Mouse (Mus musculus) kidney, postnatal 0 days (tissue): ENCODE measurements at regions not wholly inside any gene's neighbourhood (a gene's known extent, or its start where the extent isn't known, plus 50 kb on each side); places are given as distances from the start of the nearest gene placed in this dataset.
A peak's percentile ranks its signal among the peaks of the same experiment; 100 is the strongest.

Experiments
- ATAC-seq: fragments of 200-750 bp; cut with Nextera tagmentation; replicated peaks from 2 replicates; pipeline ENCODE4 v1.8.0; 2017; ENCODE audit warnings: low read depth, moderate number of reproducible peaks, moderate TSS enrichment, moderate library complexity; ENCODE audit not compliant: low FRiP score
- DNase-seq: peaks from one replicate; pipeline ENCODE4 v3.0.0-alpha.2; 2016; ENCODE audit warnings: low spot score
- H3K27ac ChIP-seq: fragments of 300-500 bp; sonication (generic); 2 replicates; pipeline ENCODE4 v1.5.1; 2014; ENCODE audit warnings: mild to moderate bottlenecking
- H3K27me3 ChIP-seq: fragments of 300-500 bp; sonication (generic); 2 replicates; pipeline ENCODE4 v1.6.1; 2014; ENCODE audit warnings: low read length, mixed read lengths; ENCODE audit not compliant: insufficient read depth
- H3K36me3 ChIP-seq: fragments of 300-500 bp; sonication (generic); 2 replicates; pipeline ENCODE4 v1.6.1; 2014; ENCODE audit warnings: low read length, mixed read lengths; ENCODE audit not compliant: insufficient read depth
- H3K4me1 ChIP-seq: fragments of 300-500 bp; sonication (generic); replicated peaks from 2 replicates; pipeline ENCODE4 v1.6.1; 2014; ENCODE audit warnings: antibody characterized with exemption, low read length, mixed read lengths; ENCODE audit not compliant: insufficient read depth
- H3K4me2 ChIP-seq: fragments of 300-500 bp; sonication (generic); 2 replicates; pipeline ENCODE4 v1.6.1; 2014; ENCODE audit warnings: mild to moderate bottlenecking, low read length, moderate library complexity, mixed read lengths
- H3K4me3 ChIP-seq: fragments of 300-500 bp; sonication (generic); replicated peaks from 2 replicates; pipeline ENCODE4 v1.5.1; 2014; ENCODE audit warnings: low read depth, low read length
- H3K9ac ChIP-seq: fragments of 300-500 bp; sonication (generic); 2 replicates; pipeline ENCODE4 v1.6.1; 2014; ENCODE audit warnings: low read depth, low read length
- H3K9me3 ChIP-seq: fragments of 300-500 bp; sonication (generic); replicated peaks from 2 replicates; pipeline ENCODE4 v1.6.1; 2016; ENCODE audit warnings: low read length, inconsistent platforms, mixed read lengths
- CTCF ChIP-seq: IDR thresholded peaks from 2 replicates; pipeline ENCODE4 v1.5.1; 2016; ENCODE audit warnings: antibody characterized with exemption, low read depth, mild to moderate bottlenecking, moderate library complexity
- WGBS: fragments of 180-500 bp; shearing (Covaris S2); extraction: QIAGEN DNeasy Blood & Tissue Kit; methylation state at CpG from one replicate; pipeline ENCODE4 v1.1.7; 2014; 5-methylcytosine and 5-hydroxymethylcytosine counted together

DNA sequence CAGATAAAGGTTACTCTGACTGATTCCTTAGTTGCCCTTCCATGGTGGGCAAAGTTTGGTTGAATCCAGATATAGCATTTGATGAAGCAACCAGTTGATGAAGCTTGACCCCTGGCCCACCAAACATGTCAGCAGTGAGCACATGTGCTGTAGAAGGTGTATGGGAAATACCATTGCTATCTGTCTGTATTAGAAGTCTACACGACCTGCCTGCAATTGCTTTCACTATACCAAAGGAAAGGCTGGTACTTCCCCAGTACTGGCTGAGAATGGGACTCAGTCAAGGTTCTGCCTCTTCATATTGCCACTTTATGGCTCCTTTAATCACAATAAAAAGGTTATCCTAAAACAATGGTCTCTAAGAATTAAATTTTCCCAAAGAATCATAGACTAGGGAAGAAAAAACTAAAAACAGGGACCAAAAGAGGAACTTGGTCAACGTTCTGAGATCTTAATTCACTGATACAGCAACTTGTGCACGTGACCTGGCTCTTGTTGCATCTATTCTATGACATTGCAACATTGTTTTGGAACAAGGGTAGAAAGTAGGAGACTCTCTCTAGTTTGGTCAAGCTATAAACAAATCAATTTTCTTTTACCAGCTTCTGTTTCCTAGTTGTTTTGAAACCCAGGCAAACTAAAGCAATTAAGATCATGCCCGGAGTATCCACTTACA, 284.0 kb downstream of the Rapgef2 start:
- no peaks in the 10 kb centered on the region for H3K36me3 ChIP-seq
- DNase-seq: no peak
- H3K27me3 ChIP-seq: no peaks in the 10 kb centered on the region
- H3K27ac ChIP-seq: no peak overlapping the region
- no peak overlapping the region for H3K4me2 ChIP-seq
- WGBS: 75% methylated on average over 4 of the region's 4 CpGs
- H3K9me3 ChIP-seq: no peaks in the 10 kb centered on the region
- no peak for ATAC-seq
- no peak overlapping the region for H3K9ac ChIP-seq
- no peak for TF ChIP-seq CTCF
- no peaks in the 10 kb centered on the region for H3K4me1 ChIP-seq
- no peak overlapping the region for H3K4me3 ChIP-seq

DNA sequence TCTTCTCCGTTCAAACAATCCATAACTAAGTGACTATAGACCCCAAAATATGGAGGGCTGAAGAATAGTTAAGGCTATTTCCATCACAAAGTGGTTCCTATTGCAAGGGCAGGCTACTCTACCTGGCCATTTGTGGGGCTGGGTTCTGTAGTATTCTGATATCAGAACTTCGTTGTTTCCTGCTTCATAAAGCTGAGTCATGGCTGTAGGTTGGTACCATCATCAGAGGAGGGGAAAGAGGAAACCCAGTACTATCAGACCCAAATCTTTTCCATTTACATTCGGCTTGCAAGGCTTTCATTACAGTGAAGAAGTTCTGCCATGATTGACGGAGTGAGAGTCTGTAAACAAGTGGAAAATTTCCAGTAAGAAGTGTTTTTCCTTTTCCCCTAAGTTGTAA, 284.6 kb downstream of the Rapgef2 start:
- no peak for DNase-seq
- H3K9ac ChIP-seq: no peak overlapping the region

DNA sequence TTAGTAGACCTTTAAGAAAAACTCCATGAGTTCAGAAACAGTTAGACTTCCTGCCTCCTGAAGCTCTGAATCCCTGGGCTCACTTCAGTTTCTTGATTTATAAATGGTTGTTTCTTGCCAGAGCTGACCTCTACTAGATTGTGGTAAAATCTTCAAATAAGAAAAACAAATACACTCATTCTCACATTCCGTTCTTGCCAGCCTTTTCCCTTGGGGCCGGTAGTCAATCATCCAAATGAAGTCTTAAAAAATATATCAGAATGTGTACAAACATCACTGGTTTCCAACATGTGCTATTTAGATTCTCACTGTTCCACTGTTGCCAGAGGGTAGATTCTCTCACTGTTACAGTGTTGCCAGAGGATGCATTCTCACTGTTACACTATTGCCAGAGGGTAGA, 286.0 kb downstream of the Rapgef2 start:
- ATAC-seq (no peak), DNase-seq (peak; percentile 8)
- H3K9me3 ChIP-seq: no peaks in the 10 kb centered on the region
- no peaks in the 10 kb centered on the region for H3K36me3 ChIP-seq
- H3K4me1 ChIP-seq: no peaks in the 10 kb centered on the region
- no peaks in the 10 kb centered on the region for H3K27me3 ChIP-seq
- H3K4me2 ChIP-seq: no peak overlapping the region
- WGBS: 54% methylated on average over 2 of the region's 2 CpGs
- H3K27ac ChIP-seq: no peak overlapping the region
- no peak for TF ChIP-seq CTCF
- no peak overlapping the region for H3K9ac ChIP-seq
- no peak overlapping the region for H3K4me3 ChIP-seq

More for the DNA sequence above, 284.6 kb downstream of the Rapgef2 start:
- TF ChIP-seq CTCF: no peak
- WGBS: 88% methylated on average over 4 of the region's 4 CpGs
- Histone ChIP-seq H3K4me1 (no peaks in the 10 kb centered on the region), H3K27ac (no peak overlapping the region), H3K4me3 (no peak overlapping the region), H3K36me3 (no peaks in the 10 kb centered on the region), H3K9me3 (no peaks in the 10 kb centered on the region), H3K27me3 (no peaks in the 10 kb centered on the region), H3K4me2 (no peak overlapping the region)
- no peak for ATAC-seq

DNA sequence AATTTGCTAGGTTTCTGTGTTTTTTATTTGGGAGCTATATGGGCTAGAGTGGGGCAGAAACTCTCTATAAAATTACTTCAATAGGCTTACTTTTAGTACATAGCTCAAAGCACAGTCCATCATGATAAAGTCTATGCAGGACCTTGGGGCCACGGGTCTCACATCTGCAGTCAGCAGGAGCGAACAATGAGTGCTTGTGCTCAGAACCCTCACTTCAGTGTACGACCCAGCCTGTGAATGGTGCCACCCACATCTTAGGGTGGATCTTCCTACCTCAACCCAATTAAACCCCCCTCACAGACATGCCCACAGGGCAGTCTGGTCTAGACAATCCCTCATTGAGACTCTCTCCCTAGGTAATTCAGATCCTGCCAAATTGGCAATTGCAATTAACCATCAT, 286.5 kb downstream of the Rapgef2 start:
- Histone ChIP-seq H3K27ac (no peak overlapping the region), H3K4me3 (no peak overlapping the region), H3K4me2 (no peak overlapping the region), H3K27me3 (no peaks in the 10 kb centered on the region), H3K4me1 (no peaks in the 10 kb centered on the region), H3K36me3 (no peaks in the 10 kb centered on the region), H3K9me3 (no peaks in the 10 kb centered on the region), H3K9ac (no peak overlapping the region)
- TF ChIP-seq CTCF: no peak
- WGBS: 78% methylated on average over 3 of the region's 3 CpGs
- DNase-seq (no peak), ATAC-seq (no peak)

DNA sequence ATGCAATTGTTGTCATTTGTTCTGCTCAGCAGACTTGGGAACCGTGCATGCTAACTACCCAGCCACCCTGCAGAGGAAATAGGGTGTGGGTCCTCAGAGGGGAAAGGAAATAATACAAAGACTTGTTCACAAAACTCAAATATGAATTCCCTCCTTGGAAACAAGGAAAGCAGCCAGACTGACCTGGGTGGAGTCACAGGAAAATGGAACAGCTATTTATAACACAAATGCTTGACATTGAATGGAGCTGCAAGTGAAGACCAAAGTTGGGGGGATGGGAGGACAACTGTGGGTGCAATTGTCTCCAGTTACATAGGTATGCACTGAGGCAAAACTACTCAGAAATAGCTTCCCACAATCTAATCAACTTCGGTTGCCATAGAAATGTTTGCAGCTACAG, 298.2 kb downstream of the Rapgef2 start:
- no peak overlapping the region for H3K4me3 ChIP-seq
- TF ChIP-seq CTCF: no peak
- no peaks in the 10 kb centered on the region for H3K27me3 ChIP-seq
- no peak overlapping the region for H3K4me2 ChIP-seq
- H3K9ac ChIP-seq: no peak overlapping the region
- DNase-seq (peak; percentile 33), ATAC-seq (no peak)
- no peaks in the 10 kb centered on the region for H3K9me3 ChIP-seq
- no peaks in the 10 kb centered on the region for H3K36me3 ChIP-seq
- no peak overlapping the region for H3K27ac ChIP-seq
- 62% methylated on average over 2 of the region's 2 CpGs for WGBS
- H3K4me1 ChIP-seq: no peaks in the 10 kb centered on the region

DNA sequence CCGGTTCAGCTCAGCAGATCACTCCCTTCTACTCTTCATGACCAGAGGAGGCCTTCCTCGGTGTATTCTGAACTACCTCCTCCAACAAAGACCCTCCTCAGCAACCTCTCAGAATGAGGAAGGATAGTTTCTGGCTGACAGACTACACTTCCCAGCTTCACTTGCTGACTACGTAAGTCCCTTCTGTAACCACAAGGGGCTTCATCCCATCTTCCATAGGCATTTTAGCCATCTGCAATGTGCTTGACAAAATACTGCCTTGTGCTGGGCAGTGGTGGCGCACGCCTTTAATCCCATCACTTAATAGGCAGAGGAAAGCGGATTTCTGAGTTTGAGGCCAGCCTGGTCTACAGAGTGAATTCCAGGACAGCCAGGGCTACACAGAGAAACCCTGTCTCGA, 299.6 kb downstream of the Rapgef2 start:
- DNase-seq: peak; percentile 6
- 70% methylated on average over 6 of the region's 7 CpGs for WGBS
- no peak for ATAC-seq
- H3K4me3 ChIP-seq: no peak overlapping the region
- H3K4me2 ChIP-seq: no peak overlapping the region
- H3K4me1 ChIP-seq: no peaks in the 10 kb centered on the region
- no peaks in the 10 kb centered on the region for H3K27me3 ChIP-seq
- H3K9me3 ChIP-seq: no peaks in the 10 kb centered on the region
- H3K36me3 ChIP-seq: no peaks in the 10 kb centered on the region
- no peak overlapping the region for H3K27ac ChIP-seq
- H3K9ac ChIP-seq: no peak overlapping the region
- TF ChIP-seq CTCF: peak; percentile 29; the same call in 1 of the 2 replicates

DNA sequence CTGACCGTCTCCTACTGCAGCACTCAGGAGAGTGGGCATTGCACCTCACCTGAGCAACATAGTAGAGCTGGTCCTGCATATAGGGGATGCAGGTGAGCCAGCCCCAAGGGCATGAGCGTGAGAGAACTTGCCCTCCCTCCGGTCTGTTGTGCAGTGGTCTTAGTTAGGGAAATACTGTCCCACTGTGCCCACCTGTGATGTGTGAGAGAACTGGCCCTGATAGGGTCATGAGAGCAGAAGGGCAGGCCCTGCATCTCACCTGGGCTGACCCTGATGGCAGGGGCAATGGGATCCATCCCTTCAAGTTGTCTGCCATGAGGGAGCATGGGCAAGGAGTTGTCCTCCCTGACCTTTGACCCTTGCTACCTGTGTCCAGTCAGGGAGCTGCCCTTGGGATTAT, 305.3 kb downstream of the Rapgef2 start:
- no peaks in the 10 kb centered on the region for H3K27me3 ChIP-seq
- no peak for ATAC-seq
- H3K9me3 ChIP-seq: no peaks in the 10 kb centered on the region
- no peak overlapping the region for H3K4me3 ChIP-seq
- WGBS: 89% methylated on average over 3 of the region's 3 CpGs
- no peak overlapping the region for H3K9ac ChIP-seq
- H3K36me3 ChIP-seq: no peaks in the 10 kb centered on the region
- H3K27ac ChIP-seq: no peak overlapping the region
- H3K4me2 ChIP-seq: no peak overlapping the region
- no peak for TF ChIP-seq CTCF
- H3K4me1 ChIP-seq: no peaks in the 10 kb centered on the region
- no peak for DNase-seq
